ENCODE assay signal across 19 mouse cellular contexts in genomic region chr6:87594188-87594587, GRCm38 (mm10).
"Had no signal": no experiment of that assay in that cellular context is flagged by ENCODE, and none has a peak within 500 bp of the region (broad histone marks: within the 10 kb centered on the region; RNA-seq: fewer than 3 reads in every experiment).

No protein-coding gene starts in this region.

- ATAC-seq: midbrain, embryonic 13.5 days; midbrain, embryonic 16.5 days had no signal

- H3K4me3 ChIP-seq: midbrain, embryonic 13.5 days; myocyte; neural tube, embryonic 13.5 days; neural tube, embryonic 15.5 days had no signal

- H3K9ac ChIP-seq: liver, embryonic 14.5 days; lung, embryonic 14.5 days; midbrain, embryonic 13.5 days; neural tube, embryonic 13.5 days; neural tube, embryonic 15.5 days had no signal

- H3K27ac ChIP-seq: liver, embryonic 14.5 days; midbrain, embryonic 13.5 days; neural tube, embryonic 13.5 days; neural tube, embryonic 15.5 days had no signal

- H3K36me3 ChIP-seq: midbrain, embryonic 13.5 days; neural tube, embryonic 13.5 days; neural tube, embryonic 15.5 days had no signal

- H3K9me3 ChIP-seq: midbrain, embryonic 13.5 days; neural tube, embryonic 13.5 days; neural tube, embryonic 15.5 days had no signal

- H3K4me2 ChIP-seq: lung, embryonic 14.5 days; midbrain, embryonic 11.5 days; midbrain, embryonic 13.5 days; neural tube, embryonic 13.5 days; neural tube, embryonic 15.5 days had no signal

- DNase-seq: lung, adult 18-20 months; lung, embryonic 14.5 days; lung, postnatal 10 days; lung, postnatal 4 days; retina, postnatal 1 day; right cerebral cortex, adult 18-20 months; right cerebral cortex, postnatal 25 days; right cerebral cortex, postnatal 4 days; spleen, adult 18-20 months; thymus, adult 18-20 months; thymus, postnatal 14 days; thymus, postnatal 36 days had no signal
